Mouse (Mus musculus): ENCODE data around the gene Plcg2. TPM values are rescaled to one million over a fixed set of nuclear protein-coding genes. Genes with fewer than 3 reads are reported as not detected.

Gene Plcg2
- polyA plus RNA-seq, 1 experiment from 2014 or later = 3.6 TPM

- Histone ChIP-seq H3K4me3 (ENCODE audit: low read length) (no peak overlapping the region), H3K9me3 (ENCODE audit: control insufficient read depth, low read length) (no peaks in the 10 kb centered on the region), H3K27me3 (replicated peaks; ENCODE audit: control insufficient read depth, insufficient read depth, low read length) (no peaks in the 10 kb centered on the region), H3K4me2 (ENCODE audit: low read depth, low read length) (no peak overlapping the region), H3K4me1 (ENCODE audit: control insufficient read depth, insufficient read depth, low read length) (peaks cover 2% of the 10 kb centered on the region; the same call in 1 of the 2 replicates), H3K27ac (ENCODE audit: low read length) (no peak overlapping the region), H3K36me3 (ENCODE audit: control insufficient read depth, insufficient read depth, low read length) (no peaks in the 10 kb centered on the region), H3K9ac (ENCODE audit: low read depth, low read length) (no peak overlapping the region)
- 69% methylated on average over 5 of the region's 5 CpGs for WGBS
- no peak for ATAC-seq
Measured at GRCm38 (mm10) chr8:117529177-117529576, 31.1 kb downstream of the Plcg2 start.

GRCm38 (mm10) chr8:117532381-117532972 lies 34.4 kb downstream of the Plcg2 start:
- H3K27ac ChIP-seq (ENCODE audit: low read length) = no peak overlapping the region
- WGBS = 83% methylated on average over 15 of the region's 15 CpGs
- H3K9me3 ChIP-seq (ENCODE audit: control insufficient read depth, low read length) = no peaks in the 10 kb centered on the region
- H3K4me3 ChIP-seq (ENCODE audit: low read length) = no peak overlapping the region
- no peaks in the 10 kb centered on the region for H3K4me1 ChIP-seq (ENCODE audit: control insufficient read depth, insufficient read depth, low read length)
- H3K36me3 ChIP-seq (ENCODE audit: control insufficient read depth, insufficient read depth, low read length) = no peaks in the 10 kb centered on the region
- no peak overlapping the region for H3K4me2 ChIP-seq (ENCODE audit: low read depth, low read length)
- H3K9ac ChIP-seq (ENCODE audit: low read depth, low read length) = no peak overlapping the region
- no peaks in the 10 kb centered on the region for H3K27me3 ChIP-seq (replicated peaks; ENCODE audit: control insufficient read depth, insufficient read depth, low read length)
- ATAC-seq = no peak

- Histone ChIP-seq H3K4me2 (ENCODE audit: low read depth, low read length) (no peak overlapping the region), H3K4me3 (ENCODE audit: low read length) (no peak overlapping the region), H3K36me3 (ENCODE audit: control insufficient read depth, insufficient read depth, low read length) (no peaks in the 10 kb centered on the region), H3K9ac (ENCODE audit: low read depth, low read length) (no peak overlapping the region), H3K9me3 (ENCODE audit: control insufficient read depth, low read length) (no peaks in the 10 kb centered on the region), H3K27me3 (replicated peaks; ENCODE audit: control insufficient read depth, insufficient read depth, low read length) (no peaks in the 10 kb centered on the region), H3K4me1 (ENCODE audit: control insufficient read depth, insufficient read depth, low read length) (no peaks in the 10 kb centered on the region), H3K27ac (ENCODE audit: low read length) (no peak overlapping the region)
- 70% methylated on average over 5 of the region's 6 CpGs for WGBS
- ATAC-seq = no peak
Measured at GRCm38 (mm10) chr8:117536862-117537261, 38.8 kb downstream of the Plcg2 start.

- no peak for ATAC-seq
Measured at GRCm38 (mm10) chr8:117537751-117538150, 39.7 kb downstream of the Plcg2 start.

GRCm38 (mm10) chr8:117542951-117543350 lies 44.9 kb downstream of the Plcg2 start:
- no peaks in the 10 kb centered on the region for H3K36me3 ChIP-seq (ENCODE audit: control insufficient read depth, insufficient read depth, low read length)
- H3K27me3 ChIP-seq (replicated peaks; ENCODE audit: control insufficient read depth, insufficient read depth, low read length) = no peaks in the 10 kb centered on the region
- H3K27ac ChIP-seq (ENCODE audit: low read length) = no peak overlapping the region
- no peak for ATAC-seq
- H3K4me1 ChIP-seq (ENCODE audit: control insufficient read depth, insufficient read depth, low read length) = no peaks in the 10 kb centered on the region
- H3K4me2 ChIP-seq (ENCODE audit: low read depth, low read length) = no peak overlapping the region
- H3K9ac ChIP-seq (ENCODE audit: low read depth, low read length) = no peak overlapping the region
- no peaks in the 10 kb centered on the region for H3K9me3 ChIP-seq (ENCODE audit: control insufficient read depth, low read length)
- no peak overlapping the region for H3K4me3 ChIP-seq (ENCODE audit: low read length)

More at GRCm38 (mm10) chr8:117537751-117538150, 39.7 kb downstream of the Plcg2 start:
- Histone ChIP-seq H3K4me1 (ENCODE audit: control insufficient read depth, insufficient read depth, low read length) (no peaks in the 10 kb centered on the region), H3K4me2 (ENCODE audit: low read depth, low read length) (no peak overlapping the region), H3K27ac (ENCODE audit: low read length) (no peak overlapping the region), H3K4me3 (ENCODE audit: low read length) (no peak overlapping the region), H3K36me3 (ENCODE audit: control insufficient read depth, insufficient read depth, low read length) (no peaks in the 10 kb centered on the region), H3K9ac (ENCODE audit: low read depth, low read length) (no peak overlapping the region), H3K27me3 (replicated peaks; ENCODE audit: control insufficient read depth, insufficient read depth, low read length) (no peaks in the 10 kb centered on the region), H3K9me3 (ENCODE audit: control insufficient read depth, low read length) (no peaks in the 10 kb centered on the region)
- 63% methylated on average over 7 of the region's 7 CpGs for WGBS

GRCm38 (mm10) chr8:117543789-117544188 lies 45.7 kb downstream of the Plcg2 start:
- Histone ChIP-seq H3K27ac (ENCODE audit: low read length) (no peak overlapping the region), H3K4me1 (ENCODE audit: control insufficient read depth, insufficient read depth, low read length) (no peaks in the 10 kb centered on the region), H3K4me2 (ENCODE audit: low read depth, low read length) (no peak overlapping the region), H3K9me3 (ENCODE audit: control insufficient read depth, low read length) (no peaks in the 10 kb centered on the region), H3K9ac (ENCODE audit: low read depth, low read length) (no peak overlapping the region), H3K27me3 (replicated peaks; ENCODE audit: control insufficient read depth, insufficient read depth, low read length) (no peaks in the 10 kb centered on the region), H3K36me3 (ENCODE audit: control insufficient read depth, insufficient read depth, low read length) (no peaks in the 10 kb centered on the region), H3K4me3 (ENCODE audit: low read length) (no peak overlapping the region)
- 64% methylated on average over 6 of the region's 6 CpGs for WGBS
- ATAC-seq = no peak

GRCm38 (mm10) chr8:117545043-117545442 lies 47.0 kb downstream of the Plcg2 start:
- WGBS = 69% methylated on average over 8 of the region's 8 CpGs
- no peak overlapping the region for H3K4me3 ChIP-seq (ENCODE audit: low read length)
- H3K4me1 ChIP-seq (ENCODE audit: control insufficient read depth, insufficient read depth, low read length) = no peaks in the 10 kb centered on the region
- no peaks in the 10 kb centered on the region for H3K27me3 ChIP-seq (replicated peaks; ENCODE audit: control insufficient read depth, insufficient read depth, low read length)
- no peak for ATAC-seq
- H3K27ac ChIP-seq (ENCODE audit: low read length) = no peak overlapping the region
- H3K36me3 ChIP-seq (ENCODE audit: control insufficient read depth, insufficient read depth, low read length) = no peaks in the 10 kb centered on the region
- H3K4me2 ChIP-seq (ENCODE audit: low read depth, low read length) = no peak overlapping the region
- no peaks in the 10 kb centered on the region for H3K9me3 ChIP-seq (ENCODE audit: control insufficient read depth, low read length)
- H3K9ac ChIP-seq (ENCODE audit: low read depth, low read length) = no peak overlapping the region

- no peaks in the 10 kb centered on the region for H3K27me3 ChIP-seq (replicated peaks; ENCODE audit: control insufficient read depth, insufficient read depth, low read length)
- H3K4me2 ChIP-seq (ENCODE audit: low read depth, low read length) = no peak overlapping the region
- no peak overlapping the region for H3K4me3 ChIP-seq (ENCODE audit: low read length)
- no peaks in the 10 kb centered on the region for H3K9me3 ChIP-seq (ENCODE audit: control insufficient read depth, low read length)
- H3K9ac ChIP-seq (ENCODE audit: low read depth, low read length) = no peak overlapping the region
- 77% methylated on average over 5 of the region's 5 CpGs for WGBS
- H3K4me1 ChIP-seq (ENCODE audit: control insufficient read depth, insufficient read depth, low read length) = no peaks in the 10 kb centered on the region
- no peak overlapping the region for H3K27ac ChIP-seq (ENCODE audit: low read length)
- no peaks in the 10 kb centered on the region for H3K36me3 ChIP-seq (ENCODE audit: control insufficient read depth, insufficient read depth, low read length)
- no peak for ATAC-seq
Measured at GRCm38 (mm10) chr8:117546386-117546785, 48.3 kb downstream of the Plcg2 start.

- Histone ChIP-seq H3K4me3 (ENCODE audit: low read length) (no peak overlapping the region), H3K36me3 (ENCODE audit: control insufficient read depth, insufficient read depth, low read length) (no peaks in the 10 kb centered on the region), H3K27ac (ENCODE audit: low read length) (no peak overlapping the region), H3K4me2 (ENCODE audit: low read depth, low read length) (no peak overlapping the region), H3K4me1 (ENCODE audit: control insufficient read depth, insufficient read depth, low read length) (no peaks in the 10 kb centered on the region), H3K9me3 (ENCODE audit: control insufficient read depth, low read length) (no peaks in the 10 kb centered on the region), H3K9ac (ENCODE audit: low read depth, low read length) (no peak overlapping the region), H3K27me3 (replicated peaks; ENCODE audit: control insufficient read depth, insufficient read depth, low read length) (no peaks in the 10 kb centered on the region)
- no peak for ATAC-seq
- WGBS = 81% methylated on average over 5 of the region's 5 CpGs
Measured at GRCm38 (mm10) chr8:117547945-117548344, 49.9 kb downstream of the Plcg2 start.

GRCm38 (mm10) chr8:117548453-117548852 lies 50.4 kb downstream of the Plcg2 start:
- H3K9me3 ChIP-seq (ENCODE audit: control insufficient read depth, low read length) = no peaks in the 10 kb centered on the region
- no peak overlapping the region for H3K4me3 ChIP-seq (ENCODE audit: low read length)
- H3K9ac ChIP-seq (ENCODE audit: low read depth, low read length) = no peak overlapping the region
- H3K4me1 ChIP-seq (ENCODE audit: control insufficient read depth, insufficient read depth, low read length) = no peaks in the 10 kb centered on the region
- H3K27ac ChIP-seq (ENCODE audit: low read length) = no peak overlapping the region
- no peak overlapping the region for H3K4me2 ChIP-seq (ENCODE audit: low read depth, low read length)
- no peaks in the 10 kb centered on the region for H3K36me3 ChIP-seq (ENCODE audit: control insufficient read depth, insufficient read depth, low read length)
- no peaks in the 10 kb centered on the region for H3K27me3 ChIP-seq (replicated peaks; ENCODE audit: control insufficient read depth, insufficient read depth, low read length)
- ATAC-seq = no peak
- WGBS = 78% methylated on average over 4 of the region's 4 CpGs

Measured in intestine, embryonic 16.5 days (tissue).